Mouse (Mus musculus) limb, embryonic 11.5 days (tissue): Measurements from ENCODE around the gene Myo19. TPM values are rescaled to one million over a fixed set of nuclear protein-coding genes. Genes with fewer than 3 reads are reported as not detected.

ENCODE experiments used
- ATAC-seq: fragments of 200-750 bp; cut with Nextera tagmentation; 2 replicates; pipeline ENCODE4 v1.8.0; 2017; ENCODE audit warnings: low read depth; ENCODE audit not compliant: insufficient number of reproducible peaks, low FRiP score, low TSS enrichment
- DNase-seq: peaks from one replicate; pipeline ENCODE4 v3.0.0-alpha.2; 2015; ENCODE audit warnings: low spot score
- H3K27ac ChIP-seq: fragments of 300-500 bp; sonication (generic); replicated peaks from 2 replicates; pipeline ENCODE4 v1.5.1; 2014; ENCODE audit warnings: low read depth, mild to moderate bottlenecking, low read length
- H3K27me3 ChIP-seq: fragments of 300-500 bp; sonication (generic); 2 replicates; pipeline ENCODE4 v1.6.1; 2014; ENCODE audit warnings: mild to moderate bottlenecking, low read length, mixed read lengths; ENCODE audit not compliant: control insufficient read depth, insufficient read depth
- H3K36me3 ChIP-seq: fragments of 300-500 bp; sonication (generic); 2 replicates; pipeline ENCODE4 v1.6.1; 2014; ENCODE audit warnings: mild to moderate bottlenecking, low read length, moderate library complexity, mixed read lengths; ENCODE audit not compliant: control insufficient read depth, insufficient read depth
- H3K4me1 ChIP-seq: fragments of 300-500 bp; sonication (generic); 2 replicates; pipeline ENCODE4 v1.6.1; 2014; ENCODE audit warnings: low read length, mixed read lengths; ENCODE audit not compliant: control insufficient read depth, insufficient read depth
- H3K4me2 ChIP-seq: fragments of 300-500 bp; sonication (generic); 2 replicates; pipeline ENCODE4 v1.6.1; 2014; ENCODE audit warnings: low read depth, mild to moderate bottlenecking, moderate library complexity; ENCODE audit not compliant: severe bottlenecking
- H3K4me3 ChIP-seq: fragments of 300-500 bp; sonication (generic); 2 replicates; pipeline ENCODE4 v1.5.1; 2014; ENCODE audit warnings: low read depth, low read length
- H3K9ac ChIP-seq: fragments of 300-500 bp; sonication (generic); 2 replicates; pipeline ENCODE4 v1.6.1; 2014; ENCODE audit warnings: mild to moderate bottlenecking, low read length
- H3K9me3 ChIP-seq: fragments of 300-500 bp; sonication (generic); 2 replicates; pipeline ENCODE4 v1.6.1; 2016; ENCODE audit warnings: low read length; ENCODE audit not compliant: control insufficient read depth
- WGBS: fragments of 180-500 bp; shearing (Covaris S2); extraction: QIAGEN DNeasy Blood & Tissue Kit; methylation state at CpG from one replicate; pipeline ENCODE4 v1.1.7; 2014; 5-methylcytosine and 5-hydroxymethylcytosine counted together
- polyA plus RNA-seq: library from polyadenylated mRNA; unstranded; fragments of >200 nt; fragmentation: Nextera tagmentation; extraction: Ambion mirVana; gene quantifications from 2 replicates; pipeline ENCODE4 v1.2.1, GENCODE M21; 2014

Gene Myo19
- polyA plus RNA-seq, 1 experiment from 2014 or later, result 13.4 TPM

DNA sequence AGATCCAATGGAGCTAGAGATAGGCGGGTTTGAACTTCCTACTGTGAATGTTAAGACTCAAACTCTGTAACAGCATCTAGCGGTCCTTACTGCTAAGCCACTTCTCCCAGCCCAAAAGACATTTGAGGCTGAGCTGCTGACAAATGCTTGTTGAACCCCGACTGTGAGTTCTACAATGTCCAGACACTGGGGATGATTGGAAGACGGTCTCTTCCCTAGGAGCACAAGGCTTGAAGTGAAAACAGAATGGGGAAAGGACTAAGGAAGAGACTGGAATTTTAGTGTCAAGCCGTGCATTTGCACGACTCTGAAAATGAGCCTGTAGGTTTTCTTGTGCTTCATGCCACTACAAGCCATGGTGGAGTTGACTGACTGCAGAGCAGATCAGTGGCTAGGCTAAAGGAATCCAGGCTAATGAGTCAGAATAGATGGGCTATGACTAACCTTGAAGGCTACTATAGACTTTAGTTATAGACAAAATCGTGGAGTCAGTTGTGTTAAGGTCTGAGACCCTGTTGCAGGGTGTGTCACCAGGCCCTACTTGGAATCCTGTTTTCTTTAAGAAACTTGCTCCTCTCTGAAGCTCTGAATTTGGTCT, 36.9 kb downstream of the Myo19 start:
- no peak for ATAC-seq
- Histone ChIP-seq H3K27me3 (no peaks in the 10 kb centered on the region), H3K4me1 (no peaks in the 10 kb centered on the region), H3K27ac (no peak overlapping the region), H3K4me3 (peak overlapping the region; percentile 86), H3K9ac (peak overlapping the region; percentile 45; the same call in 1 of the 2 replicates), H3K4me2 (peak overlapping the region; percentile 42), H3K36me3 (peaks cover 3% of the 10 kb centered on the region; the same call in 1 of the 2 replicates), H3K9me3 (no peaks in the 10 kb centered on the region)
- no peak for DNase-seq
- WGBS, result 64% methylated on average over 7 of the region's 7 CpGs

DNA sequence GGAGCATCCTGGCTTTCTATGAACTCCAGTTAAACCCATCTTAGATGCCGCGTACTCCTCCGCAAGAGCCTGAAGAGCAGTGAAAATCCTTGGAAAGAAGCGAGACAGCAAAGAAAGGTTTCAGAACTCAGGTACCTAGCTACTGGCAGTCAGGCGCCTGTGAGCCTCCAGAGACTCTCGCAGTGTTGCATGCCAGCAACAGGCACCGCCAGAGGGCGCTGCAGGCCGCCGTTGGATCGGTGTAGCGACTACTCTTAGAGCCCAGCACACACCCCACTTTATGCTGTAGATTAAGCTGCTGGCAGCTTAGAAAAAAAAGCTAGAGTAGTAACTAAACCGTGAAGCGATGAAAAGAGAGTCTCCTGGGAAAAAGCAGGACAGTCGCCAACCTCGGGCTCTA, 38.5 kb downstream of the Myo19 start:
- Histone ChIP-seq H3K4me2 (peak overlapping the region; percentile 15), H3K4me1 (no peaks in the 10 kb centered on the region), H3K27ac (no peak overlapping the region), H3K9me3 (no peaks in the 10 kb centered on the region), H3K27me3 (no peaks in the 10 kb centered on the region), H3K9ac (no peak overlapping the region), H3K4me3 (no peak overlapping the region), H3K36me3 (no peaks in the 10 kb centered on the region)
- ATAC-seq (no peak), DNase-seq (peak; percentile 94)
- WGBS, result 6% methylated on average over 16 of the region's 16 CpGs

DNA sequence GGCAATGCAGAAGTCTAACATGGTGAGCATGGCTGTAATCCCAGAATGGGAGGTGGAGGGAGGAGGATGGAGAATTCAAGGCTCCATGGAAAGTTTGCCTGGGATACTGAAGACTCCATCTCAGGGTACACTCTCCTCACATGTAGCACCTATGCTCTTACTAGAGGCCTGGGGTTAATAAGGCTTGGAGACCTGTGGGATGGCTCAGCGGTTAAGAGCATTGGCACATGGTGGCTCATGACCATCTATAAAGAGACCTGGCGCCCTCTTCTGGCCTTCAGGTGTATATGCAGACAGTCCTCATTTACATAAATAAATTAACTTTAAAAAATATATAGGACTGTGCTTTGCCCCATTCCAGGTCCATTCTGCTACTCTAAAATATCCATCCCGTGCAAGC, 39.3 kb downstream of the Myo19 start:
- Histone ChIP-seq H3K9me3 (no peaks in the 10 kb centered on the region), H3K4me3 (no peak overlapping the region), H3K27ac (no peak overlapping the region), H3K4me2 (no peak overlapping the region), H3K36me3 (no peaks in the 10 kb centered on the region), H3K27me3 (no peaks in the 10 kb centered on the region), H3K4me1 (no peaks in the 10 kb centered on the region), H3K9ac (no peak overlapping the region)
- DNase-seq (peak; percentile 37), ATAC-seq (no peak)
- 41% methylated on average over 3 of the region's 3 CpGs for WGBS

DNA sequence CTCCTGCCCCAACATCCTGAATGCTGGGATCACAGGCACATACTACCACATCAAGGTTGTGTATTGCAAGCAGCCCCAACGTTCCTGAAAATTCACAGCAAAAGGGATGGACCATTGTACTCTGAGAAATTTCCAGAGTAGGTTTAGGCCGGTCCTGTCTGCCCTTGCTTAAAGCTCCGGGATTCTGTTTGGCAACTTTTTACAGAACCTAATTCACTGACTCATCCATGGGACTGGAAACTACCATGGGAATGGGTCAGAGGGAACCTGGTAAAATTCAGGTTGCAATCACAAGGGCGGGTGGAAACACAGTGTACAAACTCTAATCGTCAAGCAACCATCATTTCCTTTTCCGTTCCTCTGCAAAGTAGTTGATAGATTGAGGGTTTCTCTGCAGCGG, 40.0 kb downstream of the Myo19 start:
- no peak overlapping the region for H3K27ac ChIP-seq
- no peak overlapping the region for H3K4me3 ChIP-seq
- H3K36me3 ChIP-seq, result no peaks in the 10 kb centered on the region
- no peaks in the 10 kb centered on the region for H3K27me3 ChIP-seq
- H3K9me3 ChIP-seq, result no peaks in the 10 kb centered on the region
- 82% methylated on average over 7 of the region's 7 CpGs for WGBS
- no peak overlapping the region for H3K4me2 ChIP-seq
- DNase-seq (no peak), ATAC-seq (no peak)
- no peaks in the 10 kb centered on the region for H3K4me1 ChIP-seq
- no peak overlapping the region for H3K9ac ChIP-seq

DNA sequence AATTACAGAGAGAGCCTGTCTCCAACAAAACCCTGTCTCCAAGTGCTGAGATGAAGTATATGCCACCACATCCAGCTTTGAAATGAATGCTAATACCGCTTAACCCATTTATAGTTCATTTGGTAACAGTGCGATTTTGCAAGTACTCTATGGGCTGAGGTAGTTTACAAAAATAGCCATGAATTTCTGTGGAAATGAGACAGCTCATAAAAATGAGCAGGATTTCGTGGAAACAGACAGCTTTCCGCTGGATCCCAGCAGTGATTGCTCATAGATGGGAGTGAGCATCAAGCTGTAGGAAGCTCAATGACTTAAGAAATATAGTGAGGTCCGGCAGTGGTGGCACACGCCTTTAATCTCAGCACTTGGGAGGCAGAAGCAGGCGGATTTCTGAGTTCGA, 41.0 kb downstream of the Myo19 start:
- Histone ChIP-seq H3K27ac (no peak overlapping the region), H3K4me1 (no peaks in the 10 kb centered on the region), H3K4me3 (no peak overlapping the region), H3K9ac (no peak overlapping the region), H3K27me3 (no peaks in the 10 kb centered on the region), H3K36me3 (no peaks in the 10 kb centered on the region), H3K9me3 (no peaks in the 10 kb centered on the region), H3K4me2 (no peak overlapping the region)
- 87% methylated on average over 8 of the region's 8 CpGs for WGBS
- no peak for DNase-seq
- ATAC-seq, result no peak

DNA sequence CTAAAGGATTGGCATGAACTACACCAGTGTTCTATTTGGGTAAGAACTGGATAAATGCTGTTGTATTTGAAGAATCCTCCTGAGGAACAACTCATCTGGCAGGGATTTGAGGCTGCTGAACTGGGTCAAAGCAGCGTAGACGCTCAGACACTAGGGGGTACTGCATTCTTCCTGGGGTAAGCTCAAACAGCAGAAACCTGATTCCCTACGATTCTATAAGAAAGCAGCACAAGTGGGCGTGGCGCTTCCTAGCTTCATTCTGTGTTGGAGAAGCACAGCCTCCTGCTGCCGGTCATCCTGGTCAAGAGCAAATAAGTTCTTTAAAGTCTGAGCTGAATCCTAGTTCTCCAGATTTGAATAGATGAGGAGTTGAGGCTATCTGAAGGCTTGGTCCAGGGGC, 52.3 kb downstream of the Myo19 start:
- no peak overlapping the region for H3K4me2 ChIP-seq
- no peaks in the 10 kb centered on the region for H3K36me3 ChIP-seq
- H3K4me3 ChIP-seq, result no peak overlapping the region
- no peak for DNase-seq
- H3K27ac ChIP-seq, result no peak overlapping the region
- H3K27me3 ChIP-seq, result no peaks in the 10 kb centered on the region
- H3K4me1 ChIP-seq, result no peaks in the 10 kb centered on the region
- ATAC-seq, result no peak
- no peak overlapping the region for H3K9ac ChIP-seq
- no peaks in the 10 kb centered on the region for H3K9me3 ChIP-seq
- WGBS, result 20% methylated on average over 6 of the region's 6 CpGs

DNA sequence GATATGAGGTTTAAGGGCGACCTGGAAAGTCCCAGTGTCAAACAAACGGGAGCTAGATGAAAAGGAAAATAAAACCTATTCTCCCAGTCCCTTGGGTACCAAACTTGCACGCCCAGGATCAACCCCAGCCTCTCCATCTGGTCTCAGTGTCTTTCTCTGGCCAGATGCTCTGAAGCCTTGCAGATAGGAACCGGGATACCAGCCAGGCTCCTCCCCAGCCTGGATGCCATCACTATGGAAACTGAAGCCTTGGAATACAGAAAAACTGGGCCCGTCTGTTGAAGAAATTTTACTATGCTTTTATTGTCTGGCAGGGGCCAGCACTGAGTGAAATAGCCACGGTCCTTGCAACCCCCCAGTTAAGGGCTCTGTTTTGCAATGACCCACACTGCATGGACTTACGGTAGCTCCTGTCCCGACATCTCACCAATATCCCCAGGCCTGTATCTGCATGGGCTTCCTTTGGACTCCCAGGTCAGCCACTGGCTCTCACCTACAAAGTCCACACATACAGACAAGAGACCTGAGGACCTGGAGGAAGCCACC, 59.6 kb downstream of the Myo19 start:
- H3K36me3 ChIP-seq, result no peaks in the 10 kb centered on the region
- WGBS, result 67% methylated on average over 8 of the region's 8 CpGs
- H3K27me3 ChIP-seq, result no peaks in the 10 kb centered on the region
- no peaks in the 10 kb centered on the region for H3K4me1 ChIP-seq
- H3K9me3 ChIP-seq, result no peaks in the 10 kb centered on the region
- no peak overlapping the region for H3K27ac ChIP-seq
- DNase-seq (no peak), ATAC-seq (no peak)
- H3K4me3 ChIP-seq, result no peak overlapping the region
- H3K9ac ChIP-seq, result no peak overlapping the region
- H3K4me2 ChIP-seq, result no peak overlapping the region

DNA sequence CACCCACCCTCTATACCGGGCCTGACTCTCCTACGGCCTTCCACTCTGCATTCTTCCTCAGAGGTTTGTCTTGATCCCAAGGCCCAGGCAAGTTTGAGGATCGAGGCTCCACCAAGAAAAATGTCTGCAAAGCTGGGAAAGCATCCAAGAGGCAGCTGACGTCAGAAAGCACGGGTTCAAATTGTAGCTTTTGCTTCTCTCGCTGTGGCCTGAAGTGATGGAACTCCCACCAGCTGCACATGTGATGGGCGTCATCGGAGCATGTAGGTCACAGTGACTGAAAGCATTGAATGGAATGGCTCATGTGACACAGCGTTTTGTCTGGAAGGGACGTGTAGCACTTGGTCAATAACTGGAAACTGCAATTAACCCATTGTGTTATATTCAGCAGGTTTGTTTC, 60.2 kb downstream of the Myo19 start:
- ATAC-seq, result no peak
- H3K36me3 ChIP-seq, result no peaks in the 10 kb centered on the region
- 83% methylated on average over 10 of the region's 10 CpGs for WGBS

DNA sequence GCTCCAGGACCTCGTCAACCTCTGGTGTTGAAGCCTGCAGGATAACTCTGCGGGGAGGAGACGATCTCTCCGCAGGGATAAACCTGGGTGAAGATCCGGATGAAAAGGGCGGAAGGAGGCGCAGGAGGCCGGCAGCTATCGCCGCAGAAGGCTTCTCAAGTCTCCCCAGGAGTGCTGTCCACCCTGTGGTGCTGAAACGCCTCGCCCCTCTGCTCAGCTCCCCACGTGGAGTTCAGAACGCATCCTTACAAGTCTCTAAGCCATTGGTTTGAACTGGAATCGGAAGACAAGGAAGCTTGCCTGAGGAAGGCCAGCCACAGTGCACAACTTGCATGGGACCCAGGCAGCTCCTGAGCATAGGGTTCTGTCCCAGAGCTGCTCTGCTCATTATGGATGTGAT, 64.0 kb downstream of the Myo19 start:
- peak; percentile 89 for DNase-seq
- Histone ChIP-seq H3K4me1 (no peaks in the 10 kb centered on the region), H3K36me3 (no peaks in the 10 kb centered on the region), H3K27ac (no peak overlapping the region), H3K9ac (no peak overlapping the region), H3K4me2 (peak overlapping the region; percentile 25; the same call in 1 of the 2 replicates), H3K9me3 (no peaks in the 10 kb centered on the region), H3K4me3 (no peak overlapping the region), H3K27me3 (peaks cover 3% of the 10 kb centered on the region; the same call in 1 of the 2 replicates)
- under 1% methylated on average over 15 of the region's 15 CpGs for WGBS
- ATAC-seq, result no peak

More for the DNA sequence above, 60.2 kb downstream of the Myo19 start:
- Histone ChIP-seq H3K4me2 (no peak overlapping the region), H3K27me3 (peaks cover under 1% of the 10 kb centered on the region; the same call in 1 of the 2 replicates), H3K27ac (no peak overlapping the region), H3K9ac (no peak overlapping the region), H3K4me3 (no peak overlapping the region), H3K9me3 (no peaks in the 10 kb centered on the region), H3K4me1 (no peaks in the 10 kb centered on the region)
- DNase-seq, result no peak
